Mouse (Mus musculus): Measurements from ENCODE around the gene Limk2. TPM values are rescaled to one million over a fixed set of nuclear protein-coding genes. Genes with fewer than 3 reads are reported as not detected.

Limk2 gene
- polyA plus RNA-seq, 1 experiment from 2014 or later, result 134 TPM

DNA sequence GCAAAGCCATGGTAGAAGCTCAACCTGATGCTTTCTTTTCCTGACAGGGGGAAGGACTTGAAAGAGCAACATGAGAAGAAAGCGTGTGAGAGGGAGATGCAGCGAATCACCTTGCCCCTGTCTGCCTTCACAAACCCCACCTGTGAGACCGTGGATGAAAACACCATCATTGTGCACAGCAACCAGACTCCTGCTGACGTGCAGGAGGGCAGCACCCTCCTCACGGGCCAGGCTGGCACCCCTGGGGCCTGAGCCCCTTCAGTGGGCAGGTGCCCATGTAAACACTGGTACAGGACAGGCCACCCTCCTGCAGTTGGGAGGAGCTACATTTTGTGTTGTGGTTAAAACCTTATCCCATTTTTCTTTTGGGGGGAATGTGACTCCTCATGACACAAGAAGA is 67.5 kb downstream of the Limk2 start:
- H3K27me3 ChIP-seq, result no peaks in the 10 kb centered on the region
- no peak overlapping the region for H3K4me2 ChIP-seq (replicated peaks)
- H3K9me3 ChIP-seq, result no peaks in the 10 kb centered on the region
- no peak overlapping the region for H3K4me3 ChIP-seq (replicated peaks)
- H3K27ac ChIP-seq, result no peak overlapping the region
- peaks cover 16% of the 10 kb centered on the region for H3K4me1 ChIP-seq (replicated peaks)
- ATAC-seq, result no peak
- 86% methylated on average over 5 of the region's 5 CpGs for WGBS
- H3K36me3 ChIP-seq, result peaks cover 49% of the 10 kb centered on the region
- no peak overlapping the region for H3K9ac ChIP-seq (replicated peaks)

DNA sequence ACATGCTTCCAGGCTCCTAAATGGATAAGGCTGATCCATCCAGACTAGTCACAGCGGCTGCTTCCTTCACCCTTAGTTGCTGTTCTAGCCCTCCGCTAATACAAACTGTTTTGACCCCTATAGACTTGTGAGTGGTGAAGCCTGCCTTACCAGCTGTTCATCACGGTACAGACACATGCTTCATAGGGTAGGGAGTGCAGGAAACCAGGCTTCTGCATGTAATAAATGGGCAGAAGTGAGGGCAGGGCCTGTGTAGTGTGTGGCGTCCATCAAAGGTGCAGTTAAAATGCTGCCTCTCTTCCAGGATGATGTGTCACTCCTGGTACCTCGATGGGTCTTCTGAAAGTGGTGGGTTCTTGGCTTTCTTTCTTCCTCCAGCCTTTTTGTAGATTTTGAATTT is 71.0 kb downstream of the Limk2 start:
- Histone ChIP-seq H3K4me2 (replicated peaks) (no peak overlapping the region), H3K27ac (peak overlapping the region; percentile 85), H3K4me1 (replicated peaks) (peaks cover 22% of the 10 kb centered on the region), H3K9me3 (no peaks in the 10 kb centered on the region), H3K36me3 (peaks cover 24% of the 10 kb centered on the region), H3K27me3 (0 out of 2 replicates have a peak, but pooled peaks cover 5% of the 10 kb centered on the region), H3K9ac (replicated peaks) (peak overlapping the region; percentile 49; the same call in 1 of the 2 replicates), H3K4me3 (replicated peaks) (no peak overlapping the region)
- WGBS, result 44% methylated on average over 5 of the region's 5 CpGs
- peak; percentile 65; the same call in 1 of the 2 replicates for ATAC-seq

DNA sequence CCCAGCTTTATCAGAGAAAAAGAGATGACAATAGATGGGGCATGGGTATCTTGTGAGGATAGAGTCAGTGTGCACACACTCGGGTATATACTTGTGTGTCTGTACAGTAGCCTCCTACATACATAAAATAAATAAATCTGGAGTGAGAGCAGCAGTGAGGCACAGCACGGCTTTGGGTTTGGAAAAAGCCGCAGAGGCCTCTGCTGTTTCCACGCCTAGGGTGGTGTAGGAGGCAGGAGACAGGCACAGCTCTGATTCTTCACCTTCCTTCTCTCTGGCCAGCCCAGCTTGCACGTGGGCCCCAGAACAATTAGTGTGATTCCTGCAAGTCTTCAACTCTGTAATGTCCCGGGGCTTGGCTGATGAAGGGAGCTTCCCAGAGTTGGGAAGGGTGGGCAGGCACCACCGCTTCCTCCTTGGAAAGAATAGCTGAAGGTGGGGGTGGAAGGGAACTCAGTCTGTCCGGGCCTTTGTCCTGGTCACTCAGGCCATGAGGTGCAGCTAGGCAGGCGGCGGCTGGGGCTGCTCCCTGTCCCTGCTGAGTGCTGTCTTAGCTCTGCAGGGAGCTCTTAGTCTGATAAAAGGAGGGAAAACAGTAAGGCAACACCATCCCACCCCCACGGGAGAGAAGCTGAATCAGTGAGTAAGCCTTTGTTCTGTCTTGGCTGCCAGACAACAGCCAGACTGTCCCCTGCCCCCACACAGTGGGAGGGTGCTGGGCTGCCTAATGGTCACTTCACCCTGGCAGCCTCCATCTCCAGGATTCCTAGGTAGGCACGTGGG is 71.6 kb downstream of the Limk2 start:
- peak overlapping the region; percentile 19; the same call in 1 of the 2 replicates for H3K4me2 ChIP-seq (replicated peaks)
- no peak overlapping the region for H3K4me3 ChIP-seq (replicated peaks)
- H3K9me3 ChIP-seq, result no peaks in the 10 kb centered on the region
- H3K27ac ChIP-seq, result peak overlapping the region; percentile 85
- peaks cover 28% of the 10 kb centered on the region for H3K4me1 ChIP-seq (replicated peaks)
- H3K27me3 ChIP-seq, result 0 out of 2 replicates have a peak, but pooled peaks cover 5% of the 10 kb centered on the region
- peak overlapping the region; percentile 49; the same call in 1 of the 2 replicates for H3K9ac ChIP-seq (replicated peaks)
- H3K36me3 ChIP-seq, result peaks cover 20% of the 10 kb centered on the region
- WGBS, result 5% methylated on average over 12 of the region's 12 CpGs
- peak; percentile 81 for ATAC-seq

DNA sequence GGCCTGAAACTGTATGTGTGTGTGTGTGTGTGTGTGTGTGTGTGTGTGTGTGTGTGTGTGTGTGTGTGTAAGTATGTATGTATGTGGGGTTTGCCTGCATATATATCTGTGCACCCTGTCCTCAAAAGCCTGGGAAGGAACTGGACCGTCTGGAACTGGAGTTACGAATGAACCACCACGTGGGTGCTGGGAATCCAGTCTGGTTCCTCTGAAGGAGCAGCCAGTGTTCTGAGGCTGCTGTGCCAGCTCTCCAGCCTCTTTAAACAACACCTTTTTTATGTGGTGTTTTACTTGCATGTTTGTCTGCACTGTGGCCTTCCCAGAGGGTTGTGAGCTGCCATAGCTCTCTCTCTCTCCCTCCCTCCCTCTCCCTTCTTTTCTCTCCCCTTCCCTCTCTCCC is 72.4 kb downstream of the Limk2 start:
- WGBS, result 63% methylated on average over 3 of the region's 3 CpGs
- Histone ChIP-seq H3K4me1 (replicated peaks) (peaks cover 33% of the 10 kb centered on the region), H3K4me3 (replicated peaks) (no peak overlapping the region), H3K27ac (peak overlapping the region; percentile 85; the same call in 1 of the 2 replicates), H3K27me3 (0 out of 2 replicates have a peak, but pooled peaks cover 5% of the 10 kb centered on the region), H3K9ac (replicated peaks) (no peak overlapping the region; the same call in 1 of the 2 replicates), H3K36me3 (peaks cover 13% of the 10 kb centered on the region), H3K4me2 (replicated peaks) (no peak overlapping the region), H3K9me3 (no peaks in the 10 kb centered on the region)
- ATAC-seq, result no peak

DNA sequence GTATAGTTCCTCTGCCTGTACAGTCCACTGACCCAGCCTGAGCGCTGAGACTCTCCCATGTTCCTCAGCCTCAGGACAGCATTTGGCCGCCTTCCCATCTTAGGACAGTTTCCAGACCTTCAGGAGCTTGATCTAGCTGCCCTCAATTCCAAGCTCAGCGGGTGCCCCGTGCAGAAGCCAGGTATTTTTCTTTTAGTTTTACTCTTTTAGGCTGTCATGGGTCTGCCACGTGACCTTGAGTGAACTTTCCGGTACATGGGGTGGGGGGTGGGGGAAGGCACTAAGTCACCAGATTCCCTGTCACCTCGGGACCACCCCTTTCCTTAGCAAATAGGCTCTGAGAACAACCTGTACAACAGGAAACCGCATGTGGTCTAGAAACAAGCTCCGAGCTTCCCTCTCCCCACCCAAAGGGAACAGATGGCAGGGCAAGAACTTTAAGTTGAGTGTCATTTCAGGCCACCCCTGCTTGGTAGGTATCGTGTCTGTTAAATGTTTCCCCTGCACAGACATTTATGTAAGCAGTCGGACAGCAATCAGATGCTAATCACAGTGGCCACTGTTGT is 73.3 kb downstream of the Limk2 start:
- H3K27me3 ChIP-seq, result 0 out of 2 replicates have a peak, but pooled peaks cover 5% of the 10 kb centered on the region
- no peaks in the 10 kb centered on the region for H3K9me3 ChIP-seq
- H3K4me3 ChIP-seq (replicated peaks), result no peak overlapping the region
- H3K4me2 ChIP-seq (replicated peaks), result no peak overlapping the region
- WGBS, result 56% methylated on average over 11 of the region's 11 CpGs
- no peak for ATAC-seq
- H3K27ac ChIP-seq, result no peak overlapping the region
- H3K36me3 ChIP-seq, result 0 out of 2 replicates have a peak, but pooled peaks cover 10% of the 10 kb centered on the region
- peaks cover 40% of the 10 kb centered on the region for H3K4me1 ChIP-seq (replicated peaks)
- no peak overlapping the region for H3K9ac ChIP-seq (replicated peaks)

DNA sequence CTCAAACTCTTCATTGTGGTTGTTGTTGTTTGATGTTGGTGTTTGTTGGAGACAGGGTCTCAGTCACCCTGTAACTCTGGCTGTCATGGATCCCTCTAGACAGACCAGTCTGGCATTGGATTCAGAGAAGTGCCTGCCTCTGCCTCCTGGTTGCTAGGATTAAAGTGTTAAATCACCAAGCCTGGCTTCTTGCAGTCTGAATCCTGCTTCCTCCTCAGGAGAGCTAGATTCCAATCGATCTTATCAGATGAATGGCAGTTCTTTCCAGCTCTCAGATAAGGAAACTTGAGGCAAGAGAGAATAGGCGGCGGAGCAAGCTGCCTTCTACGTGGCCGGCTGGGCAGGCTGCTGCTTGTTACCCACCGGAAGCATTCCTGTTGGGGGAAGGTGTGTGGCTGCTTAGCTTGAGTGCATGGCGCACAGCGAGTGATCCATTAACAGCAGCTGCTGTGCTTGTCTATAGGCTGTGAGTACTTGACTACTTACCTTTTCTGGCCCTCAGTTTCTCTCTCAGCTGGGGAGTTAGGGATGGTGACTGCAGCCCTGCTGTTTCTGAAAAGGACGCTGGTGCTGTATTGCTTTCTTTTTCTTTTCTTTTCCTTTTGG is 74.2 kb downstream of the Limk2 start:
- Histone ChIP-seq H3K9ac (replicated peaks) (no peak overlapping the region), H3K36me3 (0 out of 2 replicates have a peak, but pooled peaks cover 10% of the 10 kb centered on the region), H3K27ac (no peak overlapping the region), H3K4me2 (replicated peaks) (no peak overlapping the region), H3K4me1 (replicated peaks) (peaks cover 48% of the 10 kb centered on the region), H3K27me3 (0 out of 2 replicates have a peak, but pooled peaks cover 5% of the 10 kb centered on the region), H3K9me3 (no peaks in the 10 kb centered on the region), H3K4me3 (replicated peaks) (no peak overlapping the region)
- ATAC-seq, result no peak
- WGBS, result 44% methylated on average over 9 of the region's 9 CpGs

DNA sequence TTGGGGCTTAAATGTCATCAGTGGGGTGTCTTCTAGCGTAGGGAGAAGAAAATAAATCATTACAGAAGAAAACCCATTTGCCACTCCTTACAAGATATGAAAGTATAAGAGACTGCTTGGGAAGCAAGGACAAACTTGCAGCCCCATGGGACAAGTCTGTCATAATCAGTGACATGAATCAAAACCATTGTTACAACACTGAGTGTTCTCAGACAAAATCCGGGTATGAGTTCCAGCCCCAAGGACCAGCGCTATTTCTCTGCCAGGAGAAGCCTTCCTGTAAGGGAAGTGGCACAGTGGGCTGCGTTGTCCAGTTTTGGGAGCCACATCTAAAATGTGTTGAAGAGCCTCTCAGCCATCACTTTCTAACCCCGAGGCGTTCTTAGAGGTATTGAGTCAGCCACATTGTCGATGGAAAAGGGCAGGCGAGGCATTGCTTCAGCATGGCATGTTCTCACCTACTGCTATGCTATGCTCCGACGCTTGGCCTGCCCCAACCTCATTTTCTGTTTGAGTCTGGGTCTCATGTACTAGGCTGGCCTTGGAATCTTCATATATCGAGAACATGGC is 74.8 kb downstream of the Limk2 start:
- Histone ChIP-seq H3K4me2 (replicated peaks) (no peak overlapping the region), H3K27ac (no peak overlapping the region), H3K4me3 (replicated peaks) (no peak overlapping the region), H3K9me3 (no peaks in the 10 kb centered on the region), H3K27me3 (0 out of 2 replicates have a peak, but pooled peaks cover 5% of the 10 kb centered on the region), H3K9ac (replicated peaks) (no peak overlapping the region), H3K4me1 (replicated peaks) (peaks cover 48% of the 10 kb centered on the region), H3K36me3 (0 out of 2 replicates have a peak, but pooled peaks cover 10% of the 10 kb centered on the region)
- WGBS, result 91% methylated on average over 11 of the region's 11 CpGs
- ATAC-seq, result no peak

DNA sequence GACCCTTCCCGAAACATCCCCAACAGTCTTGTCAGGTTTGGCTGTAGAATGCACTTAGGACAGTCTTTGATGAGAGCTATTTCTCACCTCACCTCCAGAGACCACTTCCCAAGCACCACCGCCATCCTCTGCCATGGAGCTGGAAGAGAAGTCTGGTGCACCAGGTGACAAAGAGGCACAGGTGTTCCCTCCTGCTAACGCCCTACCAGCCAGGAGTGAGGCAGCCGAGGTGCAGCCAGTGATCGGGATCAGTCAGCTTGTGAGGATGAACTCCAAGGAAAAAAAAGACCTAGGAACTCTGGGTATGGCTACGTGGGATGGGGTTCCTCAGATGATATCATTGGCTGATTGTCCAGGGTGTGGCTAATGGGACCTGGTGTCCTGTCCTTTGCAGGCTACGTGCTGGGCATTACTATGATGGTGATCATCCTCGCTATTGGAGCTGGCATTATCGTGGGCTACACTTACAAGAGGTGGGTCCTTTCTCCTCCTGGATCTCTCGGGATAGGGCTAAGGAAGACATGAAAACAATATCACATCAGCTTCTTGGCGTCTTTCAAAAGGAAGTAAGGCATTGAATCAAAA is 75.8 kb downstream of the Limk2 start:
- WGBS, result 88% methylated on average over 11 of the region's 11 CpGs
- H3K36me3 ChIP-seq, result 0 out of 2 replicates have a peak, but pooled peaks cover 10% of the 10 kb centered on the region
- ATAC-seq, result no peak
- H3K27me3 ChIP-seq, result 0 out of 2 replicates have a peak, but pooled peaks cover 5% of the 10 kb centered on the region
- 0 out of 2 replicates have a peak overlapping the region, but pooled peaks have one; percentile 33 for H3K9ac ChIP-seq (replicated peaks)
- H3K9me3 ChIP-seq, result no peaks in the 10 kb centered on the region
- H3K4me2 ChIP-seq (replicated peaks), result peak overlapping the region; percentile 99; the same call in 1 of the 2 replicates
- no peak overlapping the region for H3K4me3 ChIP-seq (replicated peaks)
- H3K4me1 ChIP-seq (replicated peaks), result peaks cover 48% of the 10 kb centered on the region
- no peak overlapping the region for H3K27ac ChIP-seq

DNA sequence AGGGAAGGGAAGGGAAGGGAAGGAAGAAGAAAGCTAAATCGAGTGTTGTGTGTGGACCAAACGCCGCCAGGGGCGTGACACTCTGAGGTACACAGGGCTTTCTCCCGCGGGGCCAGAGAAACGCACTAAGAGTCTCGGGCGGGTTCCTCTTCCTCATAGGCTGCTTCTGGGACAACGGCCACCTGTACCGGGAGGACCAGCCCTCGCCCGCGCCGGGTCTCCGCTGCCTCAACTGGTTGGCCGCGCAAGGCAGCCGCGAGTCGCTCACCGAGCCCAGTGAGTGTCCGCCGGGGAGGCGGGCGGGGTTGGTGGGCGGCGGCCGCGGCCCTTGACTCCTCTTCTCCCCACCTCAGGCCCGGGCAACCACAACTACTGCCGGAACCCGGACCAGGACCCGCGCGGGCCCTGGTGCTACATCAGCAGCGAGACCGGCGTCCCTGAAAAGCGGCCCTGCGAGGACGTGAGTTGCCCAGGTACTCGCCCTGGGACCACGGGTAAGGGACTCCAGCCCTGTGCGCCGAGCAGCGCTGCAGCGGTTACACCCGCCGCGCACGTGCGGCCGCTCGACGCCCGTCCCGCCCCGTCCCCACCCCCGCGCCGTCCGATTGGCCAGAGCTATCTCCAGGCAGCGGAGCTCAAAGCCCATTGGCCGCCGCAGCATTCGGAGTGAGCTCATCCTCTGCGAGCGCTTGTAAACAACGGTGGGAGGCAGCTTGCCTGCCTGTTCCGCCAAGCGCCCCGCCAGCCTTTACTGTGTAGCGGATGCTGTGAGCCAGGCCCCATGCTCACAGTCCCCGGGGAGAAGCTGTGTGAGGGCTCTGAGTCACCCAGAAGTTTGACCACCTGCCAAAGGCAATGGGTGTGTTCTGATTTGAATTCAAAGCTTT is 77.0 kb downstream of the Limk2 start:
- peak; percentile 98 for ATAC-seq
- H3K4me3 ChIP-seq (replicated peaks), result peak overlapping the region; percentile 61
- 0 out of 2 replicates have a peak, but pooled peaks cover 10% of the 10 kb centered on the region for H3K36me3 ChIP-seq
- H3K27me3 ChIP-seq, result 0 out of 2 replicates have a peak, but pooled peaks cover 5% of the 10 kb centered on the region
- H3K9me3 ChIP-seq, result no peaks in the 10 kb centered on the region
- peaks cover 36% of the 10 kb centered on the region for H3K4me1 ChIP-seq (replicated peaks)
- under 1% methylated on average over 72 of the region's 75 CpGs for WGBS
- H3K27ac ChIP-seq, result peak overlapping the region; percentile 66
- H3K4me2 ChIP-seq (replicated peaks), result peak overlapping the region; percentile 99
- peak overlapping the region; percentile 75 for H3K9ac ChIP-seq (replicated peaks)

DNA sequence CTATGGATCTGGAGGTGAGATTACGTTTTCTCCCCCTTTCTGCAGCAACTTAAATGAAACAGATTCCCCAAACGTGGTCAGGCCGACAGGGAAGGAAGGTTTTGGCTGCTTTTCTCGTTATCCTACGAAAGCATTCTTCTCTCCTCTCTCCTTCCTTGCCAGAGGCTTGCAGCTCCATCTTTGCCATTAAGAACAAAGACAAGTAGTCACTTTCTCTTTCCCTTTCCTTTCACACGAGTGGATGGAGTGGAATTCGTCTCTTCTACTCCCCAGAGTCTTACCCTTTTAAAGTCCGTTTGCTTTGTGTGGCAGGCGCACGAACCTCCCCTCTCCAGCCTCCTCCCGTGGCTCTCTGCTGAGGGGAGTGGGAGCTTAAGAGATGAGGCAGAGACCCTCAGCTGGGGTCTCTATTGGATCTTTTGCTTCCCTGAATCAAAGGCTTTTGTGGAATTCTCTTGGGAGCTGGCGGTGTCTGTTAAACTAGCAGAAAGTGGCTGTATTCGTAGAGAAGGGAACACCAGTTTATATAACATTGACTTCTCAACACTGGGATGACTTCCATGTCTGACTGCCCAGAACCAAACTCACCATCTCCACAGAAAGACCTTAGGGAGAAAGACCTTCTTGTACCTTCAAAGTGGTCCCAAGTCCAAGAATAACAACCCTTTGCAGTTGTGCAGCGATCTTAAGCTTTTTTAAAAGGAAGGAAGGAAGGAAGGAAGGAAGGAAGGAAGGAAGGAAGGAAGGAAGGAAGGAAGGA is 77.8 kb downstream of the Limk2 start:
- ATAC-seq, result no peak
- WGBS, result 1% methylated on average over 14 of the region's 14 CpGs

More for the DNA sequence above, 77.8 kb downstream of the Limk2 start:
- Histone ChIP-seq H3K9ac (replicated peaks) (peak overlapping the region; percentile 75), H3K4me2 (replicated peaks) (peak overlapping the region; percentile 99), H3K27me3 (0 out of 2 replicates have a peak, but pooled peaks cover 5% of the 10 kb centered on the region), H3K27ac (peak overlapping the region; percentile 67), H3K4me3 (replicated peaks) (peak overlapping the region; percentile 61), H3K4me1 (replicated peaks) (peaks cover 31% of the 10 kb centered on the region), H3K9me3 (no peaks in the 10 kb centered on the region), H3K36me3 (0 out of 2 replicates have a peak, but pooled peaks cover 10% of the 10 kb centered on the region)
